Mouse (Mus musculus): ENCODE results near the gene Med1.

The Med1 gene

GRCm38 (mm10) chr11:98149304-98149750, 43.8 kb downstream of the Med1 start:
- DNase-seq (ENCODE audit: low spot score in 2 of 2) = peak; percentile 88 to 91

GRCm38 (mm10) chr11:98148551-98149301, 44.4 kb downstream of the Med1 start:
- DNase-seq (ENCODE audit: low spot score in 2 of 2) = peak; percentile 25 to 35

- no peak for DNase-seq (ENCODE audit: low spot score in 2 of 2)
Measured at GRCm38 (mm10) chr11:98145856-98146255, 47.2 kb downstream of the Med1 start.

GRCm38 (mm10) chr11:98142545-98142944, 50.5 kb downstream of the Med1 start:
- no peak for DNase-seq (ENCODE audit: low spot score in 2 of 2)

GRCm38 (mm10) chr11:98138894-98139293, 54.2 kb downstream of the Med1 start:
- DNase-seq (ENCODE audit: low spot score in 2 of 2) = no peak

GRCm38 (mm10) chr11:98137836-98138235, 55.3 kb downstream of the Med1 start:
- DNase-seq (ENCODE audit: low spot score in 2 of 2) = no peak

GRCm38 (mm10) chr11:98134951-98135350, 58.1 kb downstream of the Med1 start:
- no peak for DNase-seq (ENCODE audit: low spot score in 2 of 2)

- no peak for DNase-seq (ENCODE audit: low spot score in 2 of 2)
Measured at GRCm38 (mm10) chr11:98123424-98123823, 69.7 kb downstream of the Med1 start.

- DNase-seq (ENCODE audit: low spot score in 2 of 2) = no peak
Measured at GRCm38 (mm10) chr11:98114363-98114762, 78.7 kb downstream of the Med1 start.

- DNase-seq (ENCODE audit: low spot score in 2 of 2) = no peak
Measured at GRCm38 (mm10) chr11:98113504-98113903, 79.6 kb downstream of the Med1 start.

- no peak for DNase-seq (ENCODE audit: low spot score in 2 of 2)
Measured at GRCm38 (mm10) chr11:98109706-98110105, 83.4 kb downstream of the Med1 start.
